Mouse (Mus musculus) cerebellum, adult 2 months (tissue): ENCODE measurements around the gene Kcnj3.

ENCODE experiments used
- CTCF ChIP-seq: fragments of 200-500 bp; IDR thresholded peaks from 2 replicates; pipeline ENCODE4 v1.5.1; 2011; ENCODE audit warnings: low read depth, mild to moderate bottlenecking, control low read depth, low read length, moderate library complexity, borderline replicate concordance; ENCODE audit not compliant: insufficient read depth
- POLR2A ChIP-seq: fragments of 200-500 bp; IDR thresholded peaks from 2 replicates; pipeline ENCODE4 v1.6.1; 2011; ENCODE audit warnings: low read length, control low read depth, borderline replicate concordance; ENCODE audit not compliant: insufficient read depth

- TF ChIP-seq CTCF (no peak), POLR2A (no peak)
Measured at GRCm38 (mm10) chr2:55569291-55569690, 133.5 kb downstream of the Kcnj3 start.
